Mouse (Mus musculus) myocyte (in vitro differentiated cells): ENCODE results near the gene Bahcc1.

Source experiments
- CEBPB ChIP-seq: IDR thresholded peaks from 2 replicates; pipeline ENCODE4 v1.6.1; 2011; ENCODE audit warnings: mild to moderate bottlenecking, moderate library complexity; ENCODE audit not compliant: poor library complexity, insufficient read depth, severe bottlenecking
- E2F4 ChIP-seq: IDR thresholded peaks from one replicate; pipeline ENCODE4 v1.6.1; 2011; ENCODE audit warnings: mild to moderate bottlenecking, control low read depth, moderate library complexity; ENCODE audit not compliant: insufficient read depth
- MAX ChIP-seq: IDR thresholded peaks from one replicate; pipeline ENCODE4 v1.6.1; 2011; ENCODE audit warnings: low read depth, mild to moderate bottlenecking, control low read depth
- MYOD1 ChIP-seq, 3 experiments: IDR thresholded peaks; one replicate each; pipeline ENCODE4 v1.6.1; 2011; ENCODE audit warnings: control low read depth in 2 of 3, low read depth in 2 of 3, mild to moderate bottlenecking in 2 of 3, moderate library complexity in 1 of 3; ENCODE audit not compliant: insufficient read length in 2 of 3, control insufficient read depth in 1 of 3
- MYOG ChIP-seq, 3 experiments: IDR thresholded peaks; one replicate each; pipeline ENCODE4 v1.6.1; 2011; ENCODE audit warnings: control low read depth in 2 of 3, low read depth in 2 of 3, mild to moderate bottlenecking in 2 of 3; ENCODE audit not compliant: insufficient read length in 2 of 3, control insufficient read depth in 1 of 3, insufficient read depth in 1 of 3
- POLR2A ChIP-seq: IDR thresholded peaks from one replicate; pipeline ENCODE4 v1.6.1; 2011; ENCODE audit warnings: low read depth, mild to moderate bottlenecking, control low read depth, moderate library complexity; ENCODE audit not compliant: insufficient read length
- POLR2AphosphoS2 ChIP-seq: IDR thresholded peaks from one replicate; pipeline ENCODE4 v1.6.1; 2011; ENCODE audit warnings: low read depth, control low read depth; ENCODE audit not compliant: insufficient read length
- REST ChIP-seq: IDR thresholded peaks from one replicate; pipeline ENCODE4 v1.6.1; 2011; ENCODE audit warnings: mild to moderate bottlenecking, control low read depth, moderate library complexity; ENCODE audit not compliant: insufficient read depth, insufficient read length
- TCF3 ChIP-seq: IDR thresholded peaks from one replicate; pipeline ENCODE4 v1.6.1; 2011; ENCODE audit warnings: low read depth, control low read depth; ENCODE audit not compliant: insufficient read length
- USF1 ChIP-seq: IDR thresholded peaks from one replicate; pipeline ENCODE4 v1.6.1; 2011; ENCODE audit warnings: low read depth, mild to moderate bottlenecking, control low read depth, moderate library complexity

DNA sequence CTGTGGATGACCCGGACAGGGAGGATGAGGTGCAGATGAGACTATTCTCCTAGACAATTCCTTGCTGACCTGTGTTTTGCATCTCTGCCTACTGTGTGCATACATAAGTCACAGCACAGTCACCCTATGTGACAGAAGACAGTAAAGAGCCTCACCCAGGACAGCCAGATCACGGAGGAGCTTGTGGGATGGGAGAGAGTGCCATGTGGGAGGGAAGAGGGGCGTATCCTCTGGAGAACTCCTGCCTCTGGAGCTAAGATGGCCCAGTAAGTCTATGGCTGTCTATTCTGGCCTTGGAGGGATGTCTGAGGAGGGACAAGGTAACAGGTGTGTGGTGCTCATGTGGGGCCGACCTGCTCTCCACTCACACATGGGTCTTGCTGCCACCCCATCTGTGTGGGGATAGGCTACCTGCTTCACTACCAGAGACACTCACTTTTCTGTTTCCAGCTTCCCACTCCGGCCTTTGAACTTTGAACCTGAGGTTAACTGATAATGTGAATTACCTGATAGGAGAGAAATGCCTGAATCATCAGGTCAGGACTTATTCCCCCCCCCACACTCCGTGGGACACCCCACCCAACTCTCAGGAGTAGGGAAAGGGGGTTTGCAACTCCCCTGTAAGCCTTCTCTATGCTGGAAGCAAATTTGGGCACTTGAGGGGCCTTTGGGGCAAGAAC is 10.2 kb upstream of the Bahcc1 start:
- no peak for TF ChIP-seq USF1
- TF ChIP-seq MYOD1 (IDR thresholded peaks at IDR 0.05; ENCODE audit: control insufficient read depth in 1 of 3, insufficient read length in 2 of 3, low read depth in 2 of 3): no peak
- no peak for TF ChIP-seq REST
- TF ChIP-seq MYOG (IDR thresholded peaks at IDR 0.05; ENCODE audit: control insufficient read depth in 1 of 3, insufficient read depth in 1 of 3, insufficient read length in 2 of 3, low read depth in 2 of 3): no peak
- no peak for TF ChIP-seq CEBPB
- TF ChIP-seq POLR2A: no peak
- no peak for TF ChIP-seq MAX
- TF ChIP-seq TCF3: no peak
- TF ChIP-seq E2F4: no peak
- no peak for TF ChIP-seq POLR2AphosphoS2
